Mouse (Mus musculus) forebrain, embryonic 16.5 days (tissue): Measurements from ENCODE around the gene Cep57l1. TPM values are rescaled to one million over a fixed set of nuclear protein-coding genes. Genes with fewer than 3 reads are reported as not detected.
A peak's percentile ranks its signal among the peaks of the same experiment; 100 is the strongest.

Source experiments
- ATAC-seq: fragments of 200-750 bp; cut with Nextera tagmentation; 2 replicates; pipeline ENCODE4 v1.8.0; 2017; ENCODE audit warnings: mild to moderate bottlenecking, moderate library complexity
- H3K27ac ChIP-seq: fragments of 300-500 bp; sonication (generic); 2 replicates; pipeline ENCODE4 v1.5.1; 2014; ENCODE audit warnings: low read length, control low read depth
- H3K27me3 ChIP-seq: fragments of 300-500 bp; sonication (generic); replicated peaks from 2 replicates; pipeline ENCODE4 v1.6.1; 2014; ENCODE audit warnings: low read length; ENCODE audit not compliant: control insufficient read depth, insufficient read depth
- H3K36me3 ChIP-seq: fragments of 300-500 bp; sonication (generic); 2 replicates; pipeline ENCODE4 v1.6.1; 2014; ENCODE audit not compliant: control insufficient read depth, insufficient read depth
- H3K4me1 ChIP-seq: fragments of 300-500 bp; sonication (generic); replicated peaks from 2 replicates; pipeline ENCODE4 v1.6.1; 2014; ENCODE audit warnings: low read length; ENCODE audit not compliant: control insufficient read depth, insufficient read depth
- H3K4me2 ChIP-seq: fragments of 300-500 bp; sonication (generic); 2 replicates; pipeline ENCODE4 v1.6.1; 2014; ENCODE audit warnings: mild to moderate bottlenecking, low read length, control low read depth
- H3K4me3 ChIP-seq: fragments of 300-500 bp; sonication (generic); replicated peaks from 2 replicates; pipeline ENCODE4 v1.5.1; 2014; ENCODE audit warnings: mild to moderate bottlenecking, low read length, control low read depth
- H3K9ac ChIP-seq: fragments of 300-500 bp; sonication (generic); replicated peaks from 2 replicates; pipeline ENCODE4 v1.6.1; 2014; ENCODE audit warnings: low read depth, low read length, control low read depth
- H3K9me3 ChIP-seq: fragments of 300-500 bp; sonication (generic); 2 replicates; pipeline ENCODE4 v1.6.1; 2016; ENCODE audit warnings: low read length; ENCODE audit not compliant: control insufficient read depth
- WGBS: fragments of 180-500 bp; shearing (Covaris S2); extraction: QIAGEN DNeasy Blood & Tissue Kit; methylation state at CpG from one replicate; pipeline ENCODE4 v1.1.7; 2014; 5-methylcytosine and 5-hydroxymethylcytosine counted together
- polyA plus RNA-seq: library from polyadenylated mRNA; unstranded; fragments of >200 nt; fragmentation: Nextera tagmentation; extraction: Ambion mirVana; gene quantifications from 2 replicates; pipeline ENCODE4 v1.2.1, GENCODE M21; 2015

Gene Cep57l1
- polyA plus RNA-seq, 1 experiment from 2014 or later: 19.5 TPM

GRCm38 (mm10) chr10:41709341-41709740 lies 100.3 kb downstream of the Cep57l1 start:
- no peaks in the 10 kb centered on the region for H3K27me3 ChIP-seq
- no peak overlapping the region for H3K4me2 ChIP-seq
- H3K4me3 ChIP-seq: no peak overlapping the region
- H3K36me3 ChIP-seq: no peaks in the 10 kb centered on the region
- 93% methylated on average over 8 of the region's 8 CpGs for WGBS
- no peak for ATAC-seq
- no peaks in the 10 kb centered on the region for H3K4me1 ChIP-seq
- H3K27ac ChIP-seq: no peak overlapping the region
- no peak overlapping the region for H3K9ac ChIP-seq
- H3K9me3 ChIP-seq: no peaks in the 10 kb centered on the region

GRCm38 (mm10) chr10:41699669-41700068 lies 110.0 kb downstream of the Cep57l1 start:
- WGBS: 87% methylated on average over 5 of the region's 5 CpGs
- no peak overlapping the region for H3K9ac ChIP-seq
- ATAC-seq: no peak

GRCm38 (mm10) chr10:41697040-41697439 lies 112.6 kb downstream of the Cep57l1 start:
- no peak overlapping the region for H3K9ac ChIP-seq
- no peak overlapping the region for H3K4me3 ChIP-seq
- H3K27me3 ChIP-seq: no peaks in the 10 kb centered on the region
- H3K36me3 ChIP-seq: no peaks in the 10 kb centered on the region
- H3K4me1 ChIP-seq: no peaks in the 10 kb centered on the region
- H3K9me3 ChIP-seq: no peaks in the 10 kb centered on the region
- ATAC-seq: no peak
- no peak overlapping the region for H3K27ac ChIP-seq
- WGBS: 81% methylated on average over 11 of the region's 11 CpGs
- no peak overlapping the region for H3K4me2 ChIP-seq

More at GRCm38 (mm10) chr10:41699669-41700068, 110.0 kb downstream of the Cep57l1 start:
- H3K4me3 ChIP-seq: no peak overlapping the region
- no peak overlapping the region for H3K4me2 ChIP-seq
- no peaks in the 10 kb centered on the region for H3K27me3 ChIP-seq
- no peaks in the 10 kb centered on the region for H3K9me3 ChIP-seq
- no peak overlapping the region for H3K27ac ChIP-seq
- H3K36me3 ChIP-seq: no peaks in the 10 kb centered on the region
- H3K4me1 ChIP-seq: no peaks in the 10 kb centered on the region

GRCm38 (mm10) chr10:41690978-41691377 lies 118.7 kb downstream of the Cep57l1 start:
- H3K27me3 ChIP-seq: 0 out of 2 replicates have a peak, but pooled peaks cover 5% of the 10 kb centered on the region
- no peak overlapping the region for H3K9ac ChIP-seq
- peaks cover 4% of the 10 kb centered on the region; the same call in 1 of the 2 replicates for H3K4me1 ChIP-seq
- no peak for ATAC-seq
- H3K4me2 ChIP-seq: no peak overlapping the region
- H3K9me3 ChIP-seq: no peaks in the 10 kb centered on the region
- no peak overlapping the region for H3K27ac ChIP-seq
- WGBS: 68% methylated on average over 4 of the region's 4 CpGs
- H3K36me3 ChIP-seq: no peaks in the 10 kb centered on the region
- no peak overlapping the region for H3K4me3 ChIP-seq

- Histone ChIP-seq H3K9me3 (no peaks in the 10 kb centered on the region), H3K36me3 (no peaks in the 10 kb centered on the region), H3K4me3 (peak overlapping the region; percentile 47), H3K4me1 (peaks cover 4% of the 10 kb centered on the region; the same call in 1 of the 2 replicates), H3K27ac (no peak overlapping the region), H3K4me2 (peak overlapping the region; percentile 90), H3K9ac (peak overlapping the region; percentile 59), H3K27me3 (0 out of 2 replicates have a peak, but pooled peaks cover 7% of the 10 kb centered on the region)
- peak; percentile 58 for ATAC-seq
- WGBS: 20% methylated on average over 24 of the region's 24 CpGs
Measured at GRCm38 (mm10) chr10:41689941-41690887, 119.5 kb downstream of the Cep57l1 start.

GRCm38 (mm10) chr10:41684548-41684996 lies 125.1 kb downstream of the Cep57l1 start:
- Histone ChIP-seq H3K4me1 (peaks cover 2% of the 10 kb centered on the region; the same call in 1 of the 2 replicates), H3K9me3 (no peaks in the 10 kb centered on the region), H3K9ac (no peak overlapping the region), H3K27me3 (peaks cover 6% of the 10 kb centered on the region; the same call in 1 of the 2 replicates), H3K27ac (no peak overlapping the region), H3K4me2 (no peak overlapping the region), H3K36me3 (no peaks in the 10 kb centered on the region), H3K4me3 (no peak overlapping the region)
- ATAC-seq: no peak
- WGBS: 7% methylated on average over 21 of the region's 21 CpGs

DNA sequence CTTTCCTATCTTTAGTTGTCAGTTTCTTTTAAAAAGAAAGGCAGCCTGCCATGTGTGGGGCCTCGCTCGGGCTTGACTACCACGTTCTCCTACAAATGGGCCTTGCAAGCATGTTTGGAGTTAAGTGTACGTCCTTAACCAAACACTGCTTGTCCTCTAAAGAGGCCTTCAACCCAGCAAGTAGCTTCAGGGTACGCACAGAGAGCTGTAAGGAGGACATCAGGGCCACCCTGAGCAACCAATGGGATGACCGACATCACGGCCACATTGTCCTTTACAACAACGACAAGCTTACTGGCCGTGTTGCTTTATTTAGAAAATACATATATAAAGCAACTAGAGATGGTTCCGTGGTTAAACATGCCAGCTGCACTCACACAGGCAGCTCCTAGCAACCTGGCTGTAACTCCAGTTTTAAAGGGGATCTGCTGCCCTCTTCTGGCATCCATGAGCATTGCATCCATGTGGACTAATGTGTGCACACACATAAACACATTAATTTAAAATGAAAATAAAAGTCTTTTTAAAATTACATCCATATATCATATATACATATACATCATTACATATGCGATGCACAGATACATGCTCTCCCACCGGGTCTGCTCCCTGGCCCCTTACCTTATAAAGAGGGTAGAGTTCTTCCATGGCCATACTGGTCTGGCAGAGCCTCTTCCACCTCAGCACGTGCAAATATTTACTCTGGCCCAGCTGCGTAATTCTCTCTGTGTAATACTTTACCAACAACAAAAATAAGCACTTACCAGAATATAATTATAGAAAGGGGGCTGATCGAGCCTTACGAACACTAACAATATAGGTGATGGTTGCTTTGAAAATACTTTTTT lies 126.9 kb downstream of the Cep57l1 start:
- Histone ChIP-seq H3K4me1 (peaks cover 12% of the 10 kb centered on the region), H3K27ac (no peak overlapping the region), H3K4me2 (no peak overlapping the region), H3K27me3 (peaks cover 6% of the 10 kb centered on the region; the same call in 1 of the 2 replicates), H3K36me3 (no peaks in the 10 kb centered on the region), H3K9ac (no peak overlapping the region), H3K4me3 (no peak overlapping the region), H3K9me3 (no peaks in the 10 kb centered on the region)
- peak; percentile 62 for ATAC-seq
- WGBS: 42% methylated on average over 16 of the region's 16 CpGs

- Histone ChIP-seq H3K27ac (peak overlapping the region; percentile 64), H3K4me2 (peak overlapping the region; percentile 46), H3K4me1 (peaks cover 12% of the 10 kb centered on the region), H3K9ac (no peak overlapping the region; the same call in 1 of the 2 replicates), H3K27me3 (peaks cover 2% of the 10 kb centered on the region; the same call in 1 of the 2 replicates), H3K4me3 (peak overlapping the region; percentile 18), H3K9me3 (no peaks in the 10 kb centered on the region), H3K36me3 (no peaks in the 10 kb centered on the region)
- WGBS: 12% methylated on average over 18 of the region's 18 CpGs
- peak; percentile 78 for ATAC-seq
Measured at GRCm38 (mm10) chr10:41678746-41679360, 130.8 kb downstream of the Cep57l1 start.
